Mouse (Mus musculus) kidney, postnatal 25 days (tissue): ENCODE measurements around the gene Slitrk2.
A peak's percentile ranks its signal among the peaks of the same experiment; 100 is the strongest.

Source experiments
- DNase-seq, 2 experiments: peaks; one replicate each; pipeline ENCODE4 v3.0.0; 2021; ENCODE audit warnings: mixed read lengths in 2 of 2

Slitrk2 gene

GRCm38 (mm10) chrX:66648911-66649620 lies at the start of gene Slitrk2:
Gene Slitrk2 (plus strand): TSS chrX:66649318.
- no peak for DNase-seq

DNA sequence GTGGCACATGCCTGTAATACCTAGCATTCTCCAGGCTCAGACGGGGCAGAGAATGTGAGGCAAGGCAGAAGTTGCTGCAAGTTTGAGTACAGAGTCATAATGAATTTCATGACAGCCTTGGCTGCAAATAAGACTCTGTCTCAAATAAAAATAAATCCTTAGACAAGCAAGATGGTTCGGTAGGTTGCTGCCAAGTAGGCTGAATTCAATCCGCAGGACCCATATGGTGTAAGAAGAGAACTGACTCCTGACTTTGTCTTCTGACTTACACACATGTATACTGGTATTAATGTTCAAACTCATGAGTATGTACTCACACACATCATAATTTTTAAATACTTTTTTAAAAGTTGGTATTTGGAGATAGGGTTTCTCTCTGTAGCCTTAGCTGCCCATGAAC lies 43.6 kb upstream of the Slitrk2 start:
- no peak for DNase-seq

- DNase-seq: peak; percentile 4 to 41
These were observed 3.5 kb downstream of the Slitrk2 start for GRCm38 (mm10) chrX:66652455-66653144.

- peak in 1 of 2 experiments; percentile 5 for DNase-seq
These were observed 8.2 kb downstream of the Slitrk2 start for GRCm38 (mm10) chrX:66657365-66657764.

DNA sequence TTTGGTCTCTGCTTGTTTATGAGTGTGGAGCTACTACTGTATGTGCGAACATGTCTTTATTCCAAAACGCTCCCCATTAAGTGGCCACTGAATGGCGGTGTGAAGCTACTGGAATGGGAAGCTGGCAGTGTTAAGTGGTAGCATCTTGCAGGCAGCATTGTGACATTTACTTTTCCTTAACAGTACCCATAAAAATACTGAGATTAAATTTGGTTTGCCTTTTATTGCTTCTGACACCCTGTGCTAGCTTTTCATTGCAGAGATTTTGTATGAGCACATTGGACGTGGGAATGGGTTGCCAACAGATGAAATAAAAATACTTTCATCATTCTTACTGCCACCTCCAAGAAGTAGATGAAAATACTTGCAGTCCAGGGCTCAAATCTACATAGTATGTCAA lies 27.8 kb downstream of the Slitrk2 start:
- DNase-seq: no peak

- no peak for DNase-seq
These were observed 29.5 kb downstream of the Slitrk2 start for GRCm38 (mm10) chrX:66678646-66679045.
